Mouse (Mus musculus) megakaryocyte, embryonic 14.5 days (primary cell): ENCODE measurements at regions not wholly inside any gene's neighbourhood (a gene's known extent, or its start where the extent isn't known, plus 50 kb on each side); places are given as distances from the start of the nearest gene placed in this dataset.

Experiments used
- H3K27me3 ChIP-seq: replicated peaks from 2 replicates; pipeline ENCODE3; 2012; ENCODE audit warnings: inconsistent platforms
- H3K36me3 ChIP-seq: replicated peaks from 2 replicates; pipeline ENCODE3; 2012; ENCODE audit warnings: low read length, inconsistent platforms, mixed read lengths
- H3K4me1 ChIP-seq: 2 replicates; pipeline ENCODE4 v1.6.1; 2012; ENCODE audit warnings: inconsistent platforms
- H3K4me3 ChIP-seq: replicated peaks from 2 replicates; pipeline ENCODE3; 2012; ENCODE audit warnings: moderate library complexity, mild to moderate bottlenecking, inconsistent platforms
- H3K9me3 ChIP-seq: 2 replicates; pipeline ENCODE4 v1.6.1; 2012; ENCODE audit warnings: inconsistent platforms
- FLI1 ChIP-seq: IDR thresholded peaks from 2 replicates; pipeline ENCODE4 v1.6.1; 2012; ENCODE audit warnings: low read length, inconsistent platforms, mixed read lengths
- GATA1 ChIP-seq: IDR thresholded peaks from 3 replicates; pipeline ENCODE4 v1.6.1; 2012; ENCODE audit warnings: mixed read lengths, low read length, inconsistent platforms, borderline replicate concordance

DNA sequence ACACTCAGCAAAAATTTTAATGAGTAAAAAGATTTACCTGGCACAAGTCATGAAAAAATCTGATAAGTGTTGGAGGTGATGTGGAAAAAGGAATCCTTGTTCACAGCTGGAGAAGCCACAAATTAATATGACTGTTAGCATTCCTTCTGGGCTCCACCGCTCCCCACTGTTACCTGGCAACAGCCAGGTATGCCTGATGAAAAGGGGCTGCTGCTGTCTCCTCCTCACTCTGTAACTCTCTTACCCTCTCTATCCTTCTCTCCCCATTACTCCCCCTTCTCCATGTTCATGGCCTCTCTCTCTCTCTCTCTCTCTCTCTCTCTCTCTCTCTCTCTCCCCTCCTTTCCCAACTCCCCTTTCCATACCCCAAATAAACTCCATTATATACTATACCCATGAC lies 169.6 kb upstream of the Fer start:
- H3K4me1 ChIP-seq = no peaks in the 10 kb centered on the region
- no peak for TF ChIP-seq GATA1
- TF ChIP-seq FLI1 = no peak
- no peaks in the 10 kb centered on the region for H3K36me3 ChIP-seq
- 0 out of 2 replicates have a peak, but pooled peaks cover 3% of the 10 kb centered on the region for H3K9me3 ChIP-seq
- H3K4me3 ChIP-seq = no peak overlapping the region
- no peaks in the 10 kb centered on the region for H3K27me3 ChIP-seq

DNA sequence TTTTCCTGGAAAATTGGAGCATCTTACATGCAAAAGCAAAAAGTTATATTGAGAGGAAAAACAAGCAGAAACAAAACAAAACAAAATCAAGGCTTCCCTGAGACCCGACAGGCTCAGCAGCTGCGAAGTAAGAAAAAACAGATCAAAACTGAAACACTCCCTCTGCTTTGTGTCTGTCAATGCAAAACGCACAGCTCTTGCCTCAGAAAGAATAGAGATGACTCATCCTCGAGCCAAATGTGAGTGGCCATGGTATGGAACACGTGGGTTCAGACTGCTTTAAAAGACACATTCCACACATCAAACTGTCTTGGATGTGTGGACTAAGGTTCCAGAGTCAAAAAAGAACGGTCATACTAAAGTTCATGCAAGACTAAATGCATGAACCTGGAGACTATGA lies 163.3 kb upstream of the Fer start:
- TF ChIP-seq GATA1 (no peak), FLI1 (no peak)
- Histone ChIP-seq H3K36me3 (no peaks in the 10 kb centered on the region), H3K27me3 (no peaks in the 10 kb centered on the region), H3K4me3 (no peak overlapping the region), H3K9me3 (peaks cover 27% of the 10 kb centered on the region), H3K4me1 (no peaks in the 10 kb centered on the region)

DNA sequence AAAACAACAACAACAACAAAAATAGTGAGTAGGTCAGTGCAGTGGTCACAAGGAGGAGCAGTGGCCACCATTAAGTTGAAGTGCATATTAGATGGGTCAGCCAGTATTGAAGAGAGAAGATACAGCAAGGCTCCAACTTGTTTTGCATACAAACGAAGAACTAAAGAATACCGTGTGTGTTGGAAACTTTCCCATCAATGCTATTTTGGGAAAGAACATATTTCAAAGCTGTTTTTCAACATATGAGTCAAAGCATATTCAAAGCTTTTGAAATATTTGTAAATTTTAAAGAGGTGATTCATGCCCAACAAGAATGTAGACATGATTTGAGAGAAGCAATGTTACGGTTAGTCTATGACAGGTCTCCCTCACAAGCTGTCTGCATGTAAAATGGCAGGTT lies 157.9 kb upstream of the Fer start:
- no peaks in the 10 kb centered on the region for H3K27me3 ChIP-seq
- H3K9me3 ChIP-seq = peaks cover 18% of the 10 kb centered on the region
- H3K4me3 ChIP-seq = no peak overlapping the region
- TF ChIP-seq GATA1 = no peak
- TF ChIP-seq FLI1 = no peak
- H3K4me1 ChIP-seq = no peaks in the 10 kb centered on the region
- H3K36me3 ChIP-seq = no peaks in the 10 kb centered on the region

DNA sequence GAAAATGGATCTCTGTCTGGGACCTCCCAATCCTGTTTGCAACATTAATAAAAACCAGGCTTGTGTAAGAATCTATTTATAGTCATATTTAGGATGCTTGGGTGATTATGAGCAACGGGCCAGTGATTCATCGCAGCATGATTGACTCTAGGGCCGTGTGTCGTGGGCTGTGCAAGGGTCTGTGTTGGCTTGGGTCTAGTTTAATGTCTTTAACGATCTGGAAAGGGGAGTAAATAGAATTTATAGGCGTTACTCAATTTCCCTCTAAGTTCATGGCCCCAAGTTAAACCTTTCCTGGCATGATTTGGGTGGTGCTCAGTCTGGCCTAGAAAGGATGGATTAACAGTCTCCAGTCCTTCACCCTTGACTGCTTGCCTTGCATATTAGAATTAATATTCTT lies 149.9 kb upstream of the Fer start:
- Histone ChIP-seq H3K27me3 (no peaks in the 10 kb centered on the region), H3K4me3 (no peak overlapping the region), H3K9me3 (no peaks in the 10 kb centered on the region), H3K36me3 (no peaks in the 10 kb centered on the region), H3K4me1 (no peaks in the 10 kb centered on the region)
- TF ChIP-seq FLI1 = no peak
- TF ChIP-seq GATA1 = no peak

DNA sequence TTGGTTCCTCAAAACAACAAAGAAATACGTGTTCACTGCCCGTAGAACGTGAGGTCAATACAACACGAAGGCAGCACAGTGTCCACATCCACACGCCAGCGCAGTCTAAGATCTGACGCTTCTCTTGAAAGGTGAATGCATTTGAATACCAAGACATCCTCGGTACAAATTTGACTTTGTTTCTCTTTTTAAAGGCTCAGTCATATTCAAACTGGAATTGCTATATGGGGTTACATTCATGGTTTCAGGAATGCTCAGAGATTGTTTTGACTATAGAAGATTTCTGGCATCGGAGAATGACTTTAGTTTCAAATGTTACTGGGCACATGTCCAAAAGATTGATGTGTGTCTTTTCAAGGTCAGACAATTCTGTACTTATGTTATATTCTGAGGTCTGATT lies 147.2 kb upstream of the Fer start:
- Histone ChIP-seq H3K27me3 (no peaks in the 10 kb centered on the region), H3K36me3 (no peaks in the 10 kb centered on the region), H3K9me3 (0 out of 2 replicates have a peak, but pooled peaks cover 6% of the 10 kb centered on the region), H3K4me3 (no peak overlapping the region), H3K4me1 (no peaks in the 10 kb centered on the region)
- TF ChIP-seq GATA1 (no peak), FLI1 (no peak)

DNA sequence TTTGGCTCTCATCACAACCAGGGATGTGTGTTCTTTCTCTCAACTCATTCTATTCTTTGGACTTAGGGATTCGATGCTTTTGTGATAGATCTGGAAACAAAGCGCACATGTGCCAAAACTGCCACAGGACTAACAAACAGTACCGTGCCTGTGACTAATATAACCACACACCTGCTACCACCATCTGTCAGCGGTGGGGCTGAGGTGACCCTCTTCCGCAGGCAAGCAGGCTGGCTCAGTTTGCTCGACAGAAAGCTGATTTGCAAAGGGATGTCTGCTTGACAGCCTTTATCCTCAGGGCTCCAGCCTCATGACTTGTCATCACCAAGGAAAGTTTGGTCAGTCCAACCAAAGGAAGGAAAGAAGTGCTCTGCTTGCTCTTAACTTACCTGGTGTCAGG lies 146.7 kb upstream of the Fer start:
- Histone ChIP-seq H3K27me3 (no peaks in the 10 kb centered on the region), H3K4me1 (no peaks in the 10 kb centered on the region), H3K36me3 (no peaks in the 10 kb centered on the region), H3K9me3 (0 out of 2 replicates have a peak, but pooled peaks cover 6% of the 10 kb centered on the region), H3K4me3 (peak overlapping the region; percentile 20)
- TF ChIP-seq FLI1 (no peak), GATA1 (no peak)

DNA sequence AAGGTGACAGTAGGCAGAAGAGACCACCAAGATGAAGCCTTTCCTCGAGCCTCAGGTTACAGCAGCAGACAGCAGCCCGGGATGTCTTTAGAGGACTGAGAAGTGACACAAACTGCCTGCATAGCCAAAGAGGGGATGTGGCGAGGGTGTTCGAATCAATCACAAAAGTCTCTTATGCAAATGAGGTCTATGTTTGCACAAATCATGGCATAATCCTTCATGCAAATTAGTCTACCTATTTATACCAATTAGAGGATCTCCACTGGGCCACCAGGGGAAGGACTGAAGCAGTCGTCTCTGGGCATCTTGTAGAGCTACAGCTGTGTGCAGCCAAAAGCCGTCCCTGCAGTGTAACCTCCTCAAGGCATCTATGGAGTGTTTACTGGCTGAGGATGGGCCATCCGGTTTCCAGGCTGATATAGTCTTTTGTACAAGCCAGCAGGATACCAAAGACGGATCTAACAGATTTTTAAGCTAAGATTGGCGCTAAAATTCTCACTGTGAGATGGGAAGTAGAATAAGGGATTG lies 145.7 kb upstream of the Fer start:
- Histone ChIP-seq H3K27me3 (no peaks in the 10 kb centered on the region), H3K4me3 (no peak overlapping the region), H3K9me3 (0 out of 2 replicates have a peak, but pooled peaks cover 6% of the 10 kb centered on the region), H3K4me1 (no peaks in the 10 kb centered on the region), H3K36me3 (no peaks in the 10 kb centered on the region)
- TF ChIP-seq FLI1 = no peak
- no peak for TF ChIP-seq GATA1

DNA sequence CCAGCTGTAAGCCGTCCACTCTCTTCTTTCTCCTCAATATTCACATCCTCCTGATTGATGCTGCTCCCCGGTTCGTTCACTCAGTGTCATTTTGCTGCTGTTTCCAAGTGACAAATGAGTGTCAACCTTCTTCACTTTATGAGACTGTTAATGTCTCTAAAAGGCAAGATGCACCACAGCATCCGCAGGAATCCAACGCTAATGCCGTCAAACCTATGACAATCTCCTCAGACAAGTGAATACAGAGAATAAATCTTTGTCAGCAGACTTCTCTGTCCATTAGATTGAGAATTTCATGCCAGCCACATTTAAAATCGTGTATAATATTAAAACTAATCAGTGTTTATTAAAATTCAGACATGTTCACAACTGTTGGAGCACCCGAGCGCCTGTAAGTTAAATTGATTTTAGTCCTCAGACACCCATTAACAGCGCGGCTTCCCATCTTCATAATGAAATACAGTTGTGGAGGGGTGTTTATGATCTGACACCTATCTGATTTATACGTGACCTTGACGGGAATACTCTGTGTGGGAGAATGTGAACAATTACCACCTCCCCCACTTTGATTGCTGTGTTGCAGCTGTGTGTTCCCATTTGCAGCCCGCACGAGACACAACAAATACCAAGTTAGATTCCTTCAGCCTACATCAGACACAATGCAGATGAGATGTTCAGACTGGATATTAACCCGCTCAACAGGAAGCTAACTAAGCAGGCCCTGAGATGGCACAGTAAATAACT lies 143.7 kb upstream of the Fer start:
- Histone ChIP-seq H3K27me3 (no peaks in the 10 kb centered on the region), H3K9me3 (0 out of 2 replicates have a peak, but pooled peaks cover 6% of the 10 kb centered on the region), H3K4me1 (no peaks in the 10 kb centered on the region), H3K4me3 (no peak overlapping the region), H3K36me3 (no peaks in the 10 kb centered on the region)
- no peak for TF ChIP-seq GATA1
- TF ChIP-seq FLI1 = no peak

DNA sequence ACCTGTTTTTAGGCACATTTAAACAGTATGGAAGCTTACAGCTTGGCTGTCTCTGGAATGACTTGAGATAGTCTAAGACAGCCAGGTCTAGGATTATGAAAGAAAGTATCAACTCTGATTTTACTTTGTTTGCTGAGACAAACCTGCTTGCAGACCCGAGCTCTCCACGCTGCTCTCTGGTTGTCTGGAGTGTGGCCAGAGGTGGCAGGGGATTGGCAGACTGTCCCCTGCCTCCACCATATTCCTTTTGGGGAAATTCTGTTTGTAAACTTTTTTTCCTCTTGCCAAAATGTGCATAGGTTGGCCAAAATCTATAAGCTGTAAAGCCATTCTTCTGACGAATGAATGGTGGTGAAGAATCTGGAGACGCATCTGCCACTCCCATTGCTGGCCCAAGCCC lies 143.1 kb upstream of the Fer start:
- TF ChIP-seq FLI1 (no peak), GATA1 (no peak)
- Histone ChIP-seq H3K4me3 (no peak overlapping the region), H3K27me3 (no peaks in the 10 kb centered on the region), H3K36me3 (no peaks in the 10 kb centered on the region), H3K4me1 (no peaks in the 10 kb centered on the region), H3K9me3 (0 out of 2 replicates have a peak, but pooled peaks cover 6% of the 10 kb centered on the region)

DNA sequence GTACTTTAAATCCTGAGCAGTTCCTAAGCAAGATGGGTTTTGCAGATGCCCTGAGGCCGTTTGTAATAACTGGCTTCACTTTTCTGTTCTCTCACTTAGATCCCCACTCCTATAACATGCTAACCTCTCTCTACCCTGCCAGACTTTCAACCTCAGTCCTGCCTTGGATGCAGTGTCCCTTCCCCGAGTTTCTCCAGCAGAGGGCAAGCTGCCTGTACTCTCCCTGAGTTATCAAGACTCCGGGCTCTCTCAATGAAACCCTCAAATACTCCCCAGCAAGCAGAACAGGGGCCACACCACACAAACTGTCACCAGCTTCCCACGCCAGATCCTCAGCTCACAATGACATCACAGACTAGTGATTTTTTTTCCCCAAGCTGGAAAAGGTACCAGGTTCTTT lies 142.0 kb upstream of the Fer start:
- 0 out of 2 replicates have a peak, but pooled peaks cover 6% of the 10 kb centered on the region for H3K9me3 ChIP-seq
- no peaks in the 10 kb centered on the region for H3K27me3 ChIP-seq
- TF ChIP-seq FLI1 (no peak), GATA1 (no peak)
- H3K36me3 ChIP-seq = no peaks in the 10 kb centered on the region
- no peaks in the 10 kb centered on the region for H3K4me1 ChIP-seq
- no peak overlapping the region for H3K4me3 ChIP-seq
